Mouse (Mus musculus) cerebellum, adult (tissue): ENCODE measurements around the gene Gatad1.
A peak's percentile ranks its signal among the peaks of the same experiment; 100 is the strongest.
"Not testable (repeated sequence)": the region's sequence is repeated elsewhere in the genome, so short reads cannot be mapped to it uniquely, and the experiment has no call there.

Source experiments
- ATAC-seq: cut with Nextera tagmentation; 2 replicates; pipeline ENCODE4 v1.9.2; 2017; ENCODE audit warnings: mild to moderate bottlenecking, moderate library complexity, mixed read lengths; ENCODE audit not compliant: insufficient number of reproducible peaks, low FRiP score, low TSS enrichment

Gatad1 gene

GRCm38 (mm10) chr5:3644621-3645020 lies 12.4 kb downstream of the Gatad1 start:
- no peak for ATAC-seq

GRCm38 (mm10) chr5:3635286-3635685 lies 21.7 kb downstream of the Gatad1 start:
- ATAC-seq, result no peak

GRCm38 (mm10) chr5:3633951-3634350 lies 23.0 kb downstream of the Gatad1 start:
- no peak for ATAC-seq

GRCm38 (mm10) chr5:3633315-3633714 lies 23.7 kb downstream of the Gatad1 start:
- ATAC-seq, result no peak

GRCm38 (mm10) chr5:3632285-3632684 lies 24.7 kb downstream of the Gatad1 start:
- ATAC-seq, result no peak

GRCm38 (mm10) chr5:3631512-3632271 lies 25.3 kb downstream of the Gatad1 start:
- ATAC-seq, result no peak

GRCm38 (mm10) chr5:3630055-3630454 lies 26.9 kb downstream of the Gatad1 start:
- no peak for ATAC-seq

GRCm38 (mm10) chr5:3620486-3620885 lies 36.5 kb downstream of the Gatad1 start:
- peak; percentile 97 for ATAC-seq

- not testable (repeated sequence) for ATAC-seq
Measured at GRCm38 (mm10) chr5:3611835-3612234, 45.1 kb downstream of the Gatad1 start.

- no peak for ATAC-seq
Measured at GRCm38 (mm10) chr5:3609241-3609640, 47.7 kb downstream of the Gatad1 start.

- no peak for ATAC-seq
Measured at GRCm38 (mm10) chr5:3607114-3607513, 49.9 kb downstream of the Gatad1 start.

GRCm38 (mm10) chr5:3600790-3601189 lies 56.2 kb downstream of the Gatad1 start:
- no peak for ATAC-seq

- no peak for ATAC-seq
Measured at GRCm38 (mm10) chr5:3600298-3600697, 56.7 kb downstream of the Gatad1 start.

GRCm38 (mm10) chr5:3598766-3599165 lies 58.2 kb downstream of the Gatad1 start:
- no peak for ATAC-seq

- ATAC-seq, result no peak
Measured at GRCm38 (mm10) chr5:3597171-3597570, 59.8 kb downstream of the Gatad1 start.

GRCm38 (mm10) chr5:3596399-3596766 lies 60.6 kb downstream of the Gatad1 start, which contains the start of gene Rbm48:
Rbm48 (minus strand) TSS chr5:3596585.
- ATAC-seq, result peak; percentile 73

GRCm38 (mm10) chr5:3595693-3596398 lies 61.1 kb downstream of the Gatad1 start, which contains the start of gene Pex1:
Pex1 (plus strand) TSS chr5:3596066.
- ATAC-seq, result peak; percentile 97
